Mouse (Mus musculus) small intestine, adult 2 months (tissue): ENCODE results near the gene Szrd1.

Experiments
- CTCF ChIP-seq: fragments of 200-500 bp; IDR thresholded peaks from 2 replicates; pipeline ENCODE4 v1.5.1; 2012; ENCODE audit warnings: low read depth, mild to moderate bottlenecking, control low read depth, inconsistent platforms, low read length, moderate library complexity, mixed read lengths; ENCODE audit not compliant: insufficient replicate concordance, insufficient read length; ENCODE audit errors: extremely low read depth
- POLR2A ChIP-seq: fragments of 200-500 bp; IDR thresholded peaks from 2 replicates; pipeline ENCODE4 v1.6.1; 2012; ENCODE audit warnings: low read depth, mild to moderate bottlenecking, control low read depth, inconsistent platforms, low read length, moderate library complexity

GRCm38 (mm10) chr4:141068655-141069054, 70.9 kb downstream of the Szrd1 start:
- TF ChIP-seq POLR2A, result no peak
- no peak for TF ChIP-seq CTCF
